10 mouse cellular contexts compared by ENCODE assay signal in genomic region chr15:101241236-101241635, GRCm38 (mm10). TPM values are rescaled to one million over a fixed set of nuclear protein-coding genes. Genes with fewer than 3 reads are reported as not detected.
A peak's percentile ranks its signal among the peaks of the same experiment; 100 is the strongest.
DNase-seq lines count a peak whose midpoint lies in the region; ATAC-seq and TF ChIP-seq lines count a peak whose summit lies in the region.
"Had no signal": no experiment of that assay in that cellular context is flagged by ENCODE, and none has a peak within 500 bp of the region (broad histone marks: within the 10 kb centered on the region; RNA-seq: fewer than 3 reads in every experiment).

No protein-coding gene starts in this region.

- H3K36me3 ChIP-seq in embryonic facial prominence, embryonic 12.5 days = no peaks in the 10 kb centered on the region
- no peaks in the 10 kb centered on the region for H3K36me3 ChIP-seq in hindbrain, embryonic 13.5 days
- no peaks in the 10 kb centered on the region for H3K36me3 ChIP-seq in midbrain, embryonic 16.5 days (ENCODE audit: control insufficient read depth, insufficient read depth, low read length)

- H3K4me3 ChIP-seq in layer of hippocampus, adult 2 months = peak overlapping the region; percentile 56
- 0 out of 2 replicates have a peak overlapping the region, but pooled peaks have one; percentile 8 for H3K4me3 ChIP-seq in embryonic facial prominence, embryonic 12.5 days
- no peak overlapping the region for H3K4me3 ChIP-seq in hindbrain, embryonic 13.5 days
- no peak overlapping the region for H3K4me3 ChIP-seq in midbrain, embryonic 16.5 days (ENCODE audit: low read depth, low read length)
- H3K4me3 ChIP-seq: erythroblast, embryonic 14.5 days had no signal

- ATAC-seq in embryonic facial prominence, embryonic 12.5 days (ENCODE audit: insufficient number of reproducible peaks, insufficient read depth, low FRiP score, low TSS enrichment) = no peak
- no peak for ATAC-seq in hindbrain, embryonic 13.5 days (ENCODE audit: low FRiP score)
- ATAC-seq in midbrain, embryonic 16.5 days = no peak

- DNase-seq in layer of hippocampus, adult 2 months (ENCODE audit: low spot score in 2 of 2) = peak in 1 of 2 experiments; percentile 9
- DNase-seq in layer of hippocampus, postnatal 10 days (ENCODE audit: low spot score in 2 of 2) = no peak
- no peak for DNase-seq in cerebellum, postnatal 36 days
- DNase-seq in urinary bladder, postnatal 36 days (ENCODE audit: low spot score in 2 of 2) = no peak
- no peak for DNase-seq in urinary bladder, postnatal 14 days (ENCODE audit: low spot score)

- H3K9me3 ChIP-seq in embryonic facial prominence, embryonic 12.5 days = no peaks in the 10 kb centered on the region
- no peaks in the 10 kb centered on the region for H3K9me3 ChIP-seq in hindbrain, embryonic 13.5 days
- no peaks in the 10 kb centered on the region for H3K9me3 ChIP-seq in midbrain, embryonic 16.5 days (replicated peaks; ENCODE audit: control insufficient read depth, low read length, poor library complexity, severe bottlenecking)

- WGBS in embryonic facial prominence, embryonic 12.5 days = 54% methylated on average over 9 of the region's 9 CpGs
- 68% methylated on average over 9 of the region's 9 CpGs for WGBS in hindbrain, embryonic 13.5 days
- 70% methylated on average over 9 of the region's 9 CpGs for WGBS in midbrain, embryonic 16.5 days

- H3K4me2 ChIP-seq in embryonic facial prominence, embryonic 12.5 days (replicated peaks) = peak overlapping the region; percentile 36; the same call in 1 of the 2 replicates
- H3K4me2 ChIP-seq in hindbrain, embryonic 13.5 days = peak overlapping the region; percentile 41
- peak overlapping the region; percentile 48 for H3K4me2 ChIP-seq in midbrain, embryonic 16.5 days (ENCODE audit: low read length)

- H3K9ac ChIP-seq in embryonic facial prominence, embryonic 12.5 days = 0 out of 2 replicates have a peak overlapping the region, but pooled peaks have one; percentile 17
- H3K9ac ChIP-seq in hindbrain, embryonic 13.5 days = 0 out of 2 replicates have a peak overlapping the region, but pooled peaks have one; percentile 46
- H3K9ac ChIP-seq in midbrain, embryonic 16.5 days (ENCODE audit: low read depth, low read length) = no peak overlapping the region

- H3K4me1 ChIP-seq in embryonic facial prominence, embryonic 12.5 days = peaks cover 20% of the 10 kb centered on the region
- peaks cover 20% of the 10 kb centered on the region for H3K4me1 ChIP-seq in hindbrain, embryonic 13.5 days (replicated peaks)
- peaks cover 8% of the 10 kb centered on the region; the same call in 1 of the 2 replicates for H3K4me1 ChIP-seq in midbrain, embryonic 16.5 days (ENCODE audit: control insufficient read depth, insufficient read depth, low read length)

- no peak for TF ChIP-seq CTCF in layer of hippocampus, adult 2 months (conservative IDR thresholded peaks at IDR 0.05)

- H3K27ac ChIP-seq in layer of hippocampus, adult 2 months = peak overlapping the region; percentile 91
- peak overlapping the region; percentile 42; the same call in 1 of the 2 replicates for H3K27ac ChIP-seq in embryonic facial prominence, embryonic 12.5 days
- H3K27ac ChIP-seq in hindbrain, embryonic 13.5 days = no peak overlapping the region
- H3K27ac ChIP-seq in midbrain, embryonic 16.5 days (ENCODE audit: low read length) = no peak overlapping the region

- no peaks in the 10 kb centered on the region for H3K27me3 ChIP-seq in embryonic facial prominence, embryonic 12.5 days
- peaks cover 25% of the 10 kb centered on the region for H3K27me3 ChIP-seq in hindbrain, embryonic 13.5 days
- no peaks in the 10 kb centered on the region for H3K27me3 ChIP-seq in midbrain, embryonic 16.5 days (ENCODE audit: control insufficient read depth, insufficient read depth, low read depth, low read length)

RNA-seq across cellular contexts. Expression of gene Nr4a1, which starts 12.8 kb away (rescaled TPM):
- total RNA-seq in layer of hippocampus, adult 2 months (2021) = 10 to 100 TPM; 39.8 to 54.8 TPM
- total RNA-seq in layer of hippocampus, postnatal 10 days (2021) = 10 to 100 TPM; 28.4 to 33.9 TPM
- polyA plus RNA-seq in embryonic facial prominence, embryonic 12.5 days (2016; fragmentation: Nextera tagmentation; extraction: Ambion mirVana) = 8.2 and 8.7 TPM in 2 replicates
- polyA plus RNA-seq in hindbrain, embryonic 13.5 days (2015; fragmentation: Nextera tagmentation; extraction: Ambion mirVana) = 4.9 and 5.0 TPM in 2 replicates
- 5.0 and 6.4 TPM in 2 replicates for polyA plus RNA-seq in midbrain, embryonic 16.5 days (2015; fragmentation: Nextera tagmentation; extraction: Ambion mirVana)

RNA-seq across cellular contexts. Expression of gene Grasp, which starts 17.2 kb away (rescaled TPM):
- total RNA-seq in layer of hippocampus, adult 2 months (2021) = 10 to 100 TPM; 79.5 to 82.7 TPM
- 10 to 100 TPM; 33.3 to 35.3 TPM for total RNA-seq in layer of hippocampus, postnatal 10 days (2021)
- polyA plus RNA-seq in embryonic facial prominence, embryonic 12.5 days (2016; fragmentation: Nextera tagmentation; extraction: Ambion mirVana) = 9.5 and 10.7 TPM in 2 replicates
- 1.7 and 1.8 TPM in 2 replicates for polyA plus RNA-seq in hindbrain, embryonic 13.5 days (2015; fragmentation: Nextera tagmentation; extraction: Ambion mirVana)
- 0.95 and 1.1 TPM in 2 replicates for polyA plus RNA-seq in midbrain, embryonic 16.5 days (2015; fragmentation: Nextera tagmentation; extraction: Ambion mirVana)

RNA-seq across cellular contexts. Expression of gene Atg101, which starts 42.8 kb away (rescaled TPM):
- 10 to 100 TPM; 50.6 to 53.3 TPM for total RNA-seq in layer of hippocampus, adult 2 months (2021)
- 10 to 100 TPM; 41.1 to 43.3 TPM for total RNA-seq in layer of hippocampus, postnatal 10 days (2021)
- polyA plus RNA-seq in embryonic facial prominence, embryonic 12.5 days (2016; fragmentation: Nextera tagmentation; extraction: Ambion mirVana) = 61.7 and 64.5 TPM in 2 replicates
- 82.9 and 84.6 TPM in 2 replicates for polyA plus RNA-seq in hindbrain, embryonic 13.5 days (2015; fragmentation: Nextera tagmentation; extraction: Ambion mirVana)
- 74.8 and 79.8 TPM in 2 replicates for polyA plus RNA-seq in midbrain, embryonic 16.5 days (2015; fragmentation: Nextera tagmentation; extraction: Ambion mirVana)

RNA-seq across cellular contexts. Expression of gene 6030408B16Rik, which starts 51.8 kb away (rescaled TPM):
- total RNA-seq in layer of hippocampus, adult 2 months (2021) = under 1 TPM in 1 of 2 experiments, not detected in 1; 0.54 TPM
- total RNA-seq in layer of hippocampus, postnatal 10 days (2021) = not detected
- polyA plus RNA-seq in embryonic facial prominence, embryonic 12.5 days (2016; fragmentation: Nextera tagmentation; extraction: Ambion mirVana) = 1.0 and 1.1 TPM in 2 replicates
- polyA plus RNA-seq in hindbrain, embryonic 13.5 days (2015; fragmentation: Nextera tagmentation; extraction: Ambion mirVana) = 0.56 and 0.66 TPM in 2 replicates
- polyA plus RNA-seq in midbrain, embryonic 16.5 days (2015; fragmentation: Nextera tagmentation; extraction: Ambion mirVana) = 0.19 and 0.26 TPM in 2 replicates
- total RNA-seq: liver, adult 2 months had no signal
- polyA plus RNA-seq: erythroblast, embryonic 14.5 days; liver, adult 2 months had no signal

Comparison
In these comparisons a context has a peak if more than half of its experiments do, and no peak if none do; other contexts are left out.
1. H3K27ac ChIP-seq: peak in layer of hippocampus, adult 2 months (single experiment) and embryonic facial prominence, embryonic 12.5 days (single experiment); none in hindbrain, embryonic 13.5 days (single experiment) and midbrain, embryonic 16.5 days (single experiment).
2. H3K4me3 ChIP-seq: peak in layer of hippocampus, adult 2 months (single experiment) and embryonic facial prominence, embryonic 12.5 days (single experiment); none in hindbrain, embryonic 13.5 days (single experiment) and midbrain, embryonic 16.5 days (single experiment).
3. Peak in every context shown above with its lines, with median percentiles within 50 percentile points of each other: H3K4me2 ChIP-seq.